1 mouse cellular context compared by ENCODE assay signal in genomic region chr10:78463769-78464167, GRCm38 (mm10).
TF ChIP-seq lines count a peak whose summit lies in the region.

No protein-coding gene starts in this region.

TF ChIP-seq in CH12.LX, 34 proteins besides CTCF, POLR2A, EP300 and RAD21 (continued from another document):
- no peak for TF ChIP-seq IRF4 (IDR thresholded peaks at IDR 0.05; ENCODE audit: low read depth, low read length)
- no peak for TF ChIP-seq E2F4 (IDR thresholded peaks at IDR 0.05; ENCODE audit: insufficient replicate concordance, low read depth, low read length)
- TF ChIP-seq ZKSCAN1 (IDR thresholded peaks at IDR 0.05; ENCODE audit: borderline replicate concordance, low read depth, low read length), result no peak
- TF ChIP-seq ZC3H11A (IDR thresholded peaks at IDR 0.05; ENCODE audit: low read depth, low read length), result no peak
- TF ChIP-seq USF2 (conservative IDR thresholded peaks at IDR 0.05; ENCODE audit: low read depth, low read length), result no peak
- TF ChIP-seq MXI1 (IDR thresholded peaks at IDR 0.05; ENCODE audit: low read depth, low read length), result no peak
- TF ChIP-seq MAX (IDR thresholded peaks at IDR 0.05; ENCODE audit: low read length), result no peak
- no peak for TF ChIP-seq MEF2A (IDR thresholded peaks at IDR 0.05; ENCODE audit: borderline replicate concordance, low read depth, low read length)
- no peak for TF ChIP-seq GABPA (IDR thresholded peaks at IDR 0.05; ENCODE audit: insufficient replicate concordance, low read depth, low read length)
- TF ChIP-seq RCOR1 (conservative IDR thresholded peaks at IDR 0.05; ENCODE audit: low read depth, low read length), result no peak
- TF ChIP-seq SMC3 (IDR thresholded peaks at IDR 0.05; ENCODE audit: low read depth, low read length), result no peak
- TF ChIP-seq CHD1 (IDR thresholded peaks at IDR 0.05; ENCODE audit: low read depth, low read length), result no peak
